Mouse (Mus musculus) kidney, postnatal 0 days (tissue): ENCODE results near the gene Pcsk1n. TPM values are rescaled to one million over a fixed set of nuclear protein-coding genes. Genes with fewer than 3 reads are reported as not detected.

Experiments used
- ATAC-seq: fragments of 200-750 bp; cut with Nextera tagmentation; replicated peaks from 2 replicates; pipeline ENCODE4 v1.8.0; 2017; ENCODE audit warnings: low read depth, moderate number of reproducible peaks, moderate TSS enrichment, moderate library complexity; ENCODE audit not compliant: low FRiP score
- DNase-seq: peaks from one replicate; pipeline ENCODE4 v3.0.0-alpha.2; 2016; ENCODE audit warnings: low spot score
- H3K27ac ChIP-seq: fragments of 300-500 bp; sonication (generic); 2 replicates; pipeline ENCODE4 v1.5.1; 2014; ENCODE audit warnings: mild to moderate bottlenecking
- H3K27me3 ChIP-seq: fragments of 300-500 bp; sonication (generic); 2 replicates; pipeline ENCODE4 v1.6.1; 2014; ENCODE audit warnings: low read length, mixed read lengths; ENCODE audit not compliant: insufficient read depth
- H3K36me3 ChIP-seq: fragments of 300-500 bp; sonication (generic); 2 replicates; pipeline ENCODE4 v1.6.1; 2014; ENCODE audit warnings: low read length, mixed read lengths; ENCODE audit not compliant: insufficient read depth
- H3K4me1 ChIP-seq: fragments of 300-500 bp; sonication (generic); replicated peaks from 2 replicates; pipeline ENCODE4 v1.6.1; 2014; ENCODE audit warnings: antibody characterized with exemption, low read length, mixed read lengths; ENCODE audit not compliant: insufficient read depth
- H3K4me2 ChIP-seq: fragments of 300-500 bp; sonication (generic); 2 replicates; pipeline ENCODE4 v1.6.1; 2014; ENCODE audit warnings: mild to moderate bottlenecking, low read length, moderate library complexity, mixed read lengths
- H3K4me3 ChIP-seq: fragments of 300-500 bp; sonication (generic); replicated peaks from 2 replicates; pipeline ENCODE4 v1.5.1; 2014; ENCODE audit warnings: low read depth, low read length
- H3K9ac ChIP-seq: fragments of 300-500 bp; sonication (generic); 2 replicates; pipeline ENCODE4 v1.6.1; 2014; ENCODE audit warnings: low read depth, low read length
- H3K9me3 ChIP-seq: fragments of 300-500 bp; sonication (generic); replicated peaks from 2 replicates; pipeline ENCODE4 v1.6.1; 2016; ENCODE audit warnings: low read length, inconsistent platforms, mixed read lengths
- CTCF ChIP-seq: IDR thresholded peaks from 2 replicates; pipeline ENCODE4 v1.5.1; 2016; ENCODE audit warnings: antibody characterized with exemption, low read depth, mild to moderate bottlenecking, moderate library complexity
- WGBS: fragments of 180-500 bp; shearing (Covaris S2); extraction: QIAGEN DNeasy Blood & Tissue Kit; methylation state at CpG from one replicate; pipeline ENCODE4 v1.1.7; 2014; 5-methylcytosine and 5-hydroxymethylcytosine counted together
- polyA plus RNA-seq: library from polyadenylated mRNA; unstranded; fragments of >200 nt; fragmentation: Nextera tagmentation; extraction: Ambion mirVana; gene quantifications from 2 replicates; pipeline ENCODE4 v1.2.1, GENCODE M21; 2015

The Pcsk1n gene
- 0.41 and 0.59 TPM in 2 replicates for polyA plus RNA-seq

GRCm38 (mm10) chrX:7919601-7920383, at the start of gene Pcsk1n:
Gene Pcsk1n (plus strand): TSS chrX:7919822.
- no peak within 1 kb of the TSS for H3K27ac ChIP-seq
- no peaks in the 10 kb centered on the region for H3K9me3 ChIP-seq
- H3K27me3 ChIP-seq = peaks cover 14% of the 10 kb centered on the region; the same call in 1 of the 2 replicates
- peak within 1 kb of the TSS; percentile 27; the same call in 1 of the 2 replicates for H3K4me2 ChIP-seq
- H3K36me3 ChIP-seq = no peaks in the 10 kb centered on the region
- H3K4me3 ChIP-seq = 0 out of 2 replicates have a peak within 1 kb of the TSS, but pooled peaks have one; percentile 9
- no peak within 1 kb of the TSS for H3K9ac ChIP-seq
- DNase-seq = no peak
- TF ChIP-seq CTCF = no peak
- 26% methylated on average over 40 of the region's 40 CpGs for WGBS
- no peak for ATAC-seq
- no peaks in the 10 kb centered on the region for H3K4me1 ChIP-seq

GRCm38 (mm10) chrX:7869826-7870225, 49.8 kb upstream of the Pcsk1n start:
- H3K4me2 ChIP-seq = no peak overlapping the region
- no peak overlapping the region for H3K9ac ChIP-seq
- DNase-seq = no peak
- no peak overlapping the region for H3K4me3 ChIP-seq
- 54% methylated on average over 3 of the region's 3 CpGs for WGBS
- H3K27ac ChIP-seq = no peak overlapping the region
- ATAC-seq = no peak
- H3K27me3 ChIP-seq = no peaks in the 10 kb centered on the region
- H3K9me3 ChIP-seq = no peaks in the 10 kb centered on the region
- no peaks in the 10 kb centered on the region for H3K4me1 ChIP-seq
- H3K36me3 ChIP-seq = 0 out of 2 replicates have a peak, but pooled peaks cover 5% of the 10 kb centered on the region
- TF ChIP-seq CTCF = no peak

GRCm38 (mm10) chrX:7878007-7878419, 41.6 kb upstream of the Pcsk1n start, which contains the start of gene Pim2:
Gene Pim2 (plus strand): TSS chrX:7878262.
- Histone ChIP-seq H3K9ac (peak within 1 kb of the TSS; percentile 42; the same call in 1 of the 2 replicates), H3K4me1 (no peaks in the 10 kb centered on the region), H3K27me3 (no peaks in the 10 kb centered on the region), H3K27ac (no peak within 1 kb of the TSS), H3K9me3 (no peaks in the 10 kb centered on the region), H3K36me3 (0 out of 2 replicates have a peak, but pooled peaks cover 5% of the 10 kb centered on the region), H3K4me2 (peak within 1 kb of the TSS; percentile 84), H3K4me3 (peak within 1 kb of the TSS; percentile 45)
- peak; percentile 80 for DNase-seq
- 32% methylated on average over 27 of the region's 38 CpGs for WGBS
- TF ChIP-seq CTCF = no peak
- peak; percentile 92 for ATAC-seq

- Histone ChIP-seq H3K4me2 (peak overlapping the region; percentile 84), H3K27ac (no peak overlapping the region), H3K27me3 (no peaks in the 10 kb centered on the region), H3K9ac (peak overlapping the region; percentile 42; the same call in 1 of the 2 replicates), H3K9me3 (no peaks in the 10 kb centered on the region), H3K4me3 (peak overlapping the region; percentile 45), H3K36me3 (0 out of 2 replicates have a peak, but pooled peaks cover 5% of the 10 kb centered on the region), H3K4me1 (no peaks in the 10 kb centered on the region)
- ATAC-seq = no peak; the same call in 1 of the 2 replicates
- no peak for TF ChIP-seq CTCF
- WGBS = 22% methylated on average over 21 of the region's 21 CpGs
- DNase-seq = no peak
Observed at GRCm38 (mm10) chrX:7878495-7878894, 41.1 kb upstream of the Pcsk1n start.

GRCm38 (mm10) chrX:7879819-7880218, 39.8 kb upstream of the Pcsk1n start:
- H3K27ac ChIP-seq = no peak overlapping the region
- no peaks in the 10 kb centered on the region for H3K4me1 ChIP-seq
- peak overlapping the region; percentile 84 for H3K4me2 ChIP-seq
- no peaks in the 10 kb centered on the region for H3K9me3 ChIP-seq
- no peak overlapping the region for H3K9ac ChIP-seq
- DNase-seq = peak; percentile 80
- TF ChIP-seq CTCF = peak; percentile 64
- peak; percentile 27; the same call in 1 of the 2 replicates for ATAC-seq
- 25% methylated on average over 11 of the region's 11 CpGs for WGBS
- H3K27me3 ChIP-seq = no peaks in the 10 kb centered on the region
- no peak overlapping the region for H3K4me3 ChIP-seq
- H3K36me3 ChIP-seq = no peaks in the 10 kb centered on the region

GRCm38 (mm10) chrX:7883841-7884567, 35.6 kb upstream of the Pcsk1n start, which contains the start of gene Slc35a2:
Gene Slc35a2 (plus strand): TSS chrX:7884028.
- ATAC-seq (peak; percentile 94), DNase-seq (peak; percentile 92)
- peak within 1 kb of the TSS; percentile 80 for H3K27ac ChIP-seq
- peak within 1 kb of the TSS; percentile 60 for H3K4me2 ChIP-seq
- H3K4me3 ChIP-seq = peak within 1 kb of the TSS; percentile 50
- no peaks in the 10 kb centered on the region for H3K36me3 ChIP-seq
- peak within 1 kb of the TSS; percentile 42; the same call in 1 of the 2 replicates for H3K9ac ChIP-seq
- no peaks in the 10 kb centered on the region for H3K27me3 ChIP-seq
- H3K4me1 ChIP-seq = no peaks in the 10 kb centered on the region
- no peaks in the 10 kb centered on the region for H3K9me3 ChIP-seq
- peak; percentile 53 for TF ChIP-seq CTCF
- 26% methylated on average over 49 of the region's 49 CpGs for WGBS
